Mouse (Mus musculus) ES-E14 (cell line): ENCODE measurements around the gene Ppp4r1.

Experiments
- CHD2 ChIP-seq: IDR thresholded peaks from 2 replicates; pipeline ENCODE4 v1.6.1; 2014; ENCODE audit warnings: mild to moderate bottlenecking, low read depth, low read length, inconsistent platforms
- MAFK ChIP-seq: IDR thresholded peaks from 2 replicates; pipeline ENCODE4 v1.6.1; 2014; ENCODE audit warnings: mild to moderate bottlenecking, low read depth, low read length, inconsistent platforms; ENCODE audit not compliant: insufficient read depth
- ZC3H11A ChIP-seq: IDR thresholded peaks from 2 replicates; pipeline ENCODE4 v1.6.1; 2012; ENCODE audit warnings: low read depth, mild to moderate bottlenecking, inconsistent platforms, low read length, borderline replicate concordance
- ZNF384 ChIP-seq: IDR thresholded peaks from 2 replicates; pipeline ENCODE4 v1.6.1; 2012; ENCODE audit warnings: low read depth, low read length, inconsistent platforms

GRCm38 (mm10) chr17:65753130-65753529 is 29.2 kb upstream of the Ppp4r1 start:
- no peak for TF ChIP-seq CHD2
- TF ChIP-seq ZC3H11A, result no peak
- no peak for TF ChIP-seq ZNF384
- TF ChIP-seq MAFK, result no peak
